Mouse (Mus musculus) embryonic fibroblast, embryonic 13.5 days (primary cell): ENCODE results near the gene Ints12.

Source experiments
- CTCF ChIP-seq: IDR thresholded peaks from 2 replicates; pipeline ENCODE4 v1.5.1; 2011; ENCODE audit warnings: mild to moderate bottlenecking, control low read depth, low read length, moderate library complexity, borderline replicate concordance; ENCODE audit not compliant: insufficient read depth
- POLR2A ChIP-seq: IDR thresholded peaks from 2 replicates; pipeline ENCODE4 v1.6.1; 2011; ENCODE audit warnings: low read depth, mild to moderate bottlenecking, control low read depth, low read length, moderate library complexity

- TF ChIP-seq POLR2A (no peak), CTCF (no peak)
Measured at GRCm38 (mm10) chr3:133094305-133094704, 2.7 kb downstream of the Ints12 start.
